Mouse (Mus musculus): ENCODE data around the gene Cd300a. TPM values are rescaled to one million over a fixed set of nuclear protein-coding genes. Genes with fewer than 3 reads are reported as not detected.

The Cd300a gene
- polyA plus RNA-seq, 1 experiment from 2014 or later = 152 TPM

- no peak overlapping the region for H3K27ac ChIP-seq
- H3K4me3 ChIP-seq (ENCODE audit: inconsistent target) = no peak overlapping the region
- H3K36me3 ChIP-seq (ENCODE audit: inconsistent target) = no peaks in the 10 kb centered on the region
- 99% methylated on average over 5 of the region's 5 CpGs for WGBS (ENCODE audit: missing documents)
- no peaks in the 10 kb centered on the region for H3K79me2 ChIP-seq (ENCODE audit: inconsistent target)
These were observed 33.7 kb upstream of the Cd300a start for GRCm38 (mm10) chr11:114856125-114856524.

GRCm38 (mm10) chr11:114858641-114859040 lies 31.2 kb upstream of the Cd300a start:
- Histone ChIP-seq H3K27ac (no peak overlapping the region), H3K79me2 (ENCODE audit: inconsistent target) (no peaks in the 10 kb centered on the region), H3K4me3 (ENCODE audit: inconsistent target) (no peak overlapping the region), H3K36me3 (ENCODE audit: inconsistent target) (no peaks in the 10 kb centered on the region)
- 100% methylated on average over 2 of the region's 2 CpGs for WGBS (ENCODE audit: missing documents)

- Histone ChIP-seq H3K4me3 (ENCODE audit: inconsistent target) (no peak overlapping the region), H3K36me3 (ENCODE audit: inconsistent target) (no peaks in the 10 kb centered on the region), H3K79me2 (ENCODE audit: inconsistent target) (no peaks in the 10 kb centered on the region), H3K27ac (no peak overlapping the region)
- 80% methylated on average over 1 of the region's 2 CpGs for WGBS (ENCODE audit: missing documents)
These were observed 28.8 kb upstream of the Cd300a start for GRCm38 (mm10) chr11:114861057-114861456.

- Histone ChIP-seq H3K4me3 (ENCODE audit: inconsistent target) (no peak overlapping the region), H3K27ac (no peak overlapping the region), H3K79me2 (ENCODE audit: inconsistent target) (no peaks in the 10 kb centered on the region), H3K36me3 (ENCODE audit: inconsistent target) (no peaks in the 10 kb centered on the region)
- WGBS (ENCODE audit: missing documents) = 98% methylated on average over 3 of the region's 3 CpGs
These were observed 27.2 kb upstream of the Cd300a start for GRCm38 (mm10) chr11:114862687-114863086.

GRCm38 (mm10) chr11:114863918-114864420 lies 25.9 kb upstream of the Cd300a start:
- 95% methylated on average over 21 of the region's 21 CpGs for WGBS (ENCODE audit: missing documents)
- Histone ChIP-seq H3K27ac (no peak overlapping the region), H3K36me3 (ENCODE audit: inconsistent target) (no peaks in the 10 kb centered on the region), H3K4me3 (ENCODE audit: inconsistent target) (no peak overlapping the region), H3K79me2 (ENCODE audit: inconsistent target) (no peaks in the 10 kb centered on the region)

- Histone ChIP-seq H3K79me2 (ENCODE audit: inconsistent target) (no peaks in the 10 kb centered on the region), H3K27ac (no peak overlapping the region), H3K36me3 (ENCODE audit: inconsistent target) (no peaks in the 10 kb centered on the region), H3K4me3 (ENCODE audit: inconsistent target) (no peak overlapping the region)
- 48% methylated on average over 5 of the region's 5 CpGs for WGBS (ENCODE audit: missing documents)
These were observed 23.8 kb upstream of the Cd300a start for GRCm38 (mm10) chr11:114865999-114866398.

GRCm38 (mm10) chr11:114866486-114867360 lies 23.1 kb upstream of the Cd300a start:
- 82% methylated on average over 10 of the region's 10 CpGs for WGBS (ENCODE audit: missing documents)
- Histone ChIP-seq H3K79me2 (ENCODE audit: inconsistent target) (no peaks in the 10 kb centered on the region), H3K36me3 (ENCODE audit: inconsistent target) (no peaks in the 10 kb centered on the region), H3K4me3 (ENCODE audit: inconsistent target) (no peak overlapping the region), H3K27ac (no peak overlapping the region)

- Histone ChIP-seq H3K79me2 (ENCODE audit: inconsistent target) (no peaks in the 10 kb centered on the region), H3K27ac (no peak overlapping the region), H3K36me3 (ENCODE audit: inconsistent target) (no peaks in the 10 kb centered on the region), H3K4me3 (ENCODE audit: inconsistent target) (no peak overlapping the region)
- 83% methylated on average over 11 of the region's 11 CpGs for WGBS (ENCODE audit: missing documents)
These were observed 22.2 kb upstream of the Cd300a start for GRCm38 (mm10) chr11:114867361-114868235.

GRCm38 (mm10) chr11:114868280-114868679 lies 21.6 kb upstream of the Cd300a start:
- Histone ChIP-seq H3K27ac (no peak overlapping the region), H3K4me3 (ENCODE audit: inconsistent target) (no peak overlapping the region), H3K36me3 (ENCODE audit: inconsistent target) (no peaks in the 10 kb centered on the region), H3K79me2 (ENCODE audit: inconsistent target) (no peaks in the 10 kb centered on the region)
- 90% methylated on average over 11 of the region's 12 CpGs for WGBS (ENCODE audit: missing documents)

GRCm38 (mm10) chr11:114869787-114870186 lies 20.1 kb upstream of the Cd300a start:
- Histone ChIP-seq H3K27ac (no peak overlapping the region), H3K4me3 (ENCODE audit: inconsistent target) (no peak overlapping the region), H3K79me2 (ENCODE audit: inconsistent target) (no peaks in the 10 kb centered on the region), H3K36me3 (ENCODE audit: inconsistent target) (no peaks in the 10 kb centered on the region)
- WGBS (ENCODE audit: missing documents) = 100% methylated on average over 1 of the region's 1 CpGs

GRCm38 (mm10) chr11:114871540-114871939 lies 18.3 kb upstream of the Cd300a start:
- Histone ChIP-seq H3K27ac (no peak overlapping the region), H3K36me3 (ENCODE audit: inconsistent target) (no peaks in the 10 kb centered on the region), H3K79me2 (ENCODE audit: inconsistent target) (no peaks in the 10 kb centered on the region), H3K4me3 (ENCODE audit: inconsistent target) (no peak overlapping the region)
- WGBS (ENCODE audit: missing documents) = 90% methylated on average over 2 of the region's 2 CpGs

GRCm38 (mm10) chr11:114873022-114873817 lies 16.6 kb upstream of the Cd300a start:
- Histone ChIP-seq H3K4me3 (ENCODE audit: inconsistent target) (no peak overlapping the region), H3K79me2 (ENCODE audit: inconsistent target) (no peaks in the 10 kb centered on the region), H3K27ac (no peak overlapping the region), H3K36me3 (ENCODE audit: inconsistent target) (no peaks in the 10 kb centered on the region)
- WGBS (ENCODE audit: missing documents) = 68% methylated on average over 6 of the region's 6 CpGs

GRCm38 (mm10) chr11:114874226-114875145 lies 15.4 kb upstream of the Cd300a start:
- Histone ChIP-seq H3K79me2 (ENCODE audit: inconsistent target) (no peaks in the 10 kb centered on the region), H3K36me3 (ENCODE audit: inconsistent target) (no peaks in the 10 kb centered on the region), H3K27ac (no peak overlapping the region), H3K4me3 (ENCODE audit: inconsistent target) (no peak overlapping the region)
- WGBS (ENCODE audit: missing documents) = 88% methylated on average over 9 of the region's 9 CpGs

Measured in macrophage (primary cell).